Mouse (Mus musculus) heart, embryonic 14.5 days (tissue): ENCODE measurements around the gene Hepacam2. TPM values are rescaled to one million over a fixed set of nuclear protein-coding genes. Genes with fewer than 3 reads are reported as not detected.
"Not testable (repeated sequence)": the region's sequence is repeated elsewhere in the genome, so short reads cannot be mapped to it uniquely, and the experiment has no call there.

Experiments
- ATAC-seq: fragments of 200-750 bp; cut with Nextera tagmentation; 2 replicates; pipeline ENCODE4 v1.8.0; 2017; ENCODE audit warnings: low read depth, moderate TSS enrichment; ENCODE audit not compliant: insufficient number of reproducible peaks, insufficient read depth, low FRiP score
- H3K27ac ChIP-seq, 2 experiments: fragments of 200-500 bp in 1 of 2; fragments of 300-500 bp in 1 of 2; sonication (generic) in 1 of 2; replicated peaks in 1 of 2; 2 replicates each; pipeline ENCODE4 v1.5.1; 2012 to 2014; ENCODE audit warnings: low read depth in 2 of 2, low read length in 2 of 2, control low read depth in 1 of 2, mild to moderate bottlenecking in 1 of 2, mixed read lengths in 1 of 2; ENCODE audit not compliant: control insufficient read depth in 1 of 2, insufficient read depth in 1 of 2
- H3K27me3 ChIP-seq: fragments of 300-500 bp; sonication (generic); 2 replicates; pipeline ENCODE4 v1.6.1; 2014; ENCODE audit warnings: mild to moderate bottlenecking, low read length, control low read depth; ENCODE audit not compliant: control insufficient read depth, insufficient read depth
- H3K36me3 ChIP-seq: fragments of 300-500 bp; sonication (generic); 2 replicates; pipeline ENCODE4 v1.6.1; 2014; ENCODE audit warnings: mild to moderate bottlenecking, control low read depth, low read length, mixed read lengths; ENCODE audit not compliant: control insufficient read depth, insufficient read depth
- H3K4me1 ChIP-seq, 2 experiments: fragments of 200-500 bp in 1 of 2; fragments of 300-500 bp in 1 of 2; sonication (generic) in 1 of 2; 2 replicates each; pipeline ENCODE4 v1.6.1; 2012 to 2014; ENCODE audit warnings: low read length in 2 of 2, control low read depth in 1 of 2, mixed read lengths in 1 of 2; ENCODE audit not compliant: control insufficient read depth in 2 of 2, insufficient read depth in 2 of 2
- H3K4me2 ChIP-seq: fragments of 300-500 bp; sonication (generic); 2 replicates; pipeline ENCODE4 v1.6.1; 2014; ENCODE audit warnings: mild to moderate bottlenecking, low read length
- H3K4me3 ChIP-seq, 2 experiments: fragments of 200-500 bp in 1 of 2; fragments of 300-500 bp in 1 of 2; sonication (generic) in 1 of 2; 2 replicates each; pipeline ENCODE4 v1.5.1; 2012 to 2014; ENCODE audit warnings: low read length in 2 of 2, mild to moderate bottlenecking in 2 of 2, control low read depth in 1 of 2, low read depth in 1 of 2, moderate library complexity in 1 of 2; ENCODE audit not compliant: control insufficient read depth in 1 of 2, insufficient read depth in 1 of 2
- H3K9ac ChIP-seq: fragments of 300-500 bp; sonication (generic); 2 replicates; pipeline ENCODE4 v1.6.1; 2014; ENCODE audit warnings: mild to moderate bottlenecking, low read length
- H3K9me3 ChIP-seq: fragments of 300-500 bp; sonication (generic); 2 replicates; pipeline ENCODE4 v1.6.1; 2016; ENCODE audit warnings: low read length, control low read depth; ENCODE audit not compliant: control insufficient read depth
- WGBS: fragments of 180-500 bp; shearing (Covaris S2); extraction: QIAGEN DNeasy Blood & Tissue Kit; methylation state at CpG from one replicate; pipeline ENCODE4 v1.1.7; 2014; 5-methylcytosine and 5-hydroxymethylcytosine counted together
- polyA plus RNA-seq: library from polyadenylated mRNA; unstranded; fragments of >200 nt; fragmentation: Nextera tagmentation; extraction: Ambion mirVana; gene quantifications from 2 replicates; pipeline ENCODE4 v1.2.1, GENCODE M21; 2014

Hepacam2 gene
- polyA plus RNA-seq, 1 experiment from 2014 or later = 0.09 TPM

DNA sequence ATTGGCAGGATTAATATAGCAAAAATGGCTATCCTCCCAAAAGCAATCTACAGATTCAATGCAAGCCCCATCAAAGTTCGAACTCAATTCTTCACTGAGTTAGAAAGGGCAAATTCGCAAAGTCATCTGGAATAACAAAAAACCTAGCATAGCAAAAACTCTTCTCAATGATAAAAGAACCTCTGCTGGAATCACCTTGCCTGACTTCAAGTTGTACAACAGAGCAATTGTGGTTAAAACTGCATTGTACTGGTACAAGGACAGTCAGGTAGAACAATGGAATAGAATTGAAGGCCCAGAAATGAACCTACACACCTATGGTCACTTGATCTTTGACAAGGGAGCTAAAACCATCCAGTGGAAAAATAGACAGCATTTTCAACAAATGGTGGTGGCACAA, 67.1 kb downstream of the Hepacam2 start:
- not testable (repeated sequence) for H3K9me3 ChIP-seq, H3K36me3 ChIP-seq, H3K9ac ChIP-seq, H3K4me1 ChIP-seq, H3K4me2 ChIP-seq, H3K27me3 ChIP-seq, ATAC-seq, H3K27ac ChIP-seq, H3K4me3 ChIP-seq
- 75% methylated on average over 2 of the region's 2 CpGs for WGBS

- no peak overlapping the region for H3K4me3 ChIP-seq
- no peaks in the 10 kb centered on the region for H3K9me3 ChIP-seq
- H3K27me3 ChIP-seq = no peaks in the 10 kb centered on the region
- H3K36me3 ChIP-seq = no peaks in the 10 kb centered on the region
- H3K4me1 ChIP-seq = no peaks in the 10 kb centered on the region
- no peak overlapping the region for H3K9ac ChIP-seq
- no peak overlapping the region for H3K4me2 ChIP-seq
- 76% methylated on average over 1 of the region's 1 CpGs for WGBS
- H3K27ac ChIP-seq = no peak overlapping the region
- no peak for ATAC-seq
Measured at GRCm38 (mm10) chr6:3427047-3427446, 71.1 kb downstream of the Hepacam2 start.

DNA sequence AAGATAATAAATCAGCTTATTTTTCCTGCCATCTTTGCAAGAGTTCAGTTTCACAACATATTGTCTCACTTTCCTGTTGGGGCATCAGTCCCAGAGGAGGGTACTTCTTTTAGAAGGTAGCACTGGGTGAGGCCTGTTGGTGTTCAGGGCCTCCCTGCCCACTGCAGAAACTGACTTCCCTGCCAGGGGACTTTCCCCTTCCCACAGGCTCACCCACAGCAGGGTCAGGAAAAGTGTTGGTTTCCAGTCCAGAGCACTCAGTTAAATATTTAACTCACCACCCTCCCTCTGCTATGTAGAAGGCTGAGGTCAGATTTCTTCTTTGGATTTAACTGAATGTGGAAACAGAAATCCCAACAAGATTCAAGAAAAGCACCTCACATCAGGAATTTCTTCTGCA, 72.8 kb downstream of the Hepacam2 start:
- H3K4me2 ChIP-seq, H3K4me3 ChIP-seq, H3K4me1 ChIP-seq, H3K36me3 ChIP-seq, H3K9ac ChIP-seq, H3K9me3 ChIP-seq, H3K27me3 ChIP-seq, H3K27ac ChIP-seq, ATAC-seq: not testable (repeated sequence)

DNA sequence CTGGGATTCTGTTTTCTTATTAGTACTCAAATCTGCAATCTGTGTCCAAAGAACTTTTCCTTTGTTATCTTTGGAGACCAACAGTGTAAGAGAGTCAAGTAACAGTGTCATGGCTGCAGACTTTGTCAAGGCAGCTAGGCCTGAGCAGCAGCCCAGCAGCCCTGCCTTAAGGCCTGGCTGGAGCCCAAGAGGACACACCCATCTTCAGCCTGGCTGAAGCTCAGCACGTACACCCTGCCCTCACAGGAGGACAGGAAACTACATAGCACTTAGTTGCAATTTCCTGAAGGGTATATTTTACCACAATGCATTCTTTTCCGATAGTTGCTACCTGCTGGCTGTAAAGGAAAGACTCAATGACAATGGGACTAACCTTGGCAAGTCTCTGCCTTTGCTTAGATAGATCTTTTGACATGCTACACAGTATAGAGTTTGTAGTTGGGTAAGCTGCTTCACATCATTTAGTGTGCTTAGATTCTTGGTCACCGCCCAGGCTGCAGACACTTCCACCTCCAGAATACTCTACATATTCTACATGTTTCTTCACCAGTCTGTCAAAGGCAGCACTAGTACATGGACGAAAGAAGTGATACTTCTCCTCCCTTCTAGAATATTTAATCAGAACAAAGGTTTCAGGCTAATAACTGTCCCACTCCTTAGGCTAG, 73.4 kb downstream of the Hepacam2 start:
- 0% methylated on average over 1 of the region's 4 CpGs for WGBS
- H3K27me3 ChIP-seq, H3K4me1 ChIP-seq, H3K4me3 ChIP-seq, H3K9ac ChIP-seq, H3K27ac ChIP-seq, H3K36me3 ChIP-seq, H3K9me3 ChIP-seq, H3K4me2 ChIP-seq: not testable (repeated sequence)
- peak; percentile 68; the same call in 1 of the 2 replicates for ATAC-seq

Other genes starting within 250 kb of the Hepacam2 start
- gene Samd9l, start 98.7 kb downstream of the Hepacam2 start, polyA plus RNA-seq = 2.5 and 2.8 TPM in 2 replicates
- gene Vps50, start 84 bp upstream of the Hepacam2 start, polyA plus RNA-seq = 20.3 TPM in 2 replicates